Mouse (Mus musculus) cerebellum, postnatal 10 days (tissue): ENCODE results near the gene Cavin3.
"Not testable (repeated sequence)": the region's sequence is repeated elsewhere in the genome, so short reads cannot be mapped to it uniquely, and the experiment has no call there.

Experiments used
- DNase-seq, 2 experiments: peaks; one replicate each; pipeline ENCODE4 v3.0.0; 2021; ENCODE audit warnings: mixed read lengths in 2 of 2

Gene Cavin3

GRCm38 (mm10) chr7:105480081-105480480 lies 2.0 kb downstream of the Cavin3 start:
- DNase-seq: no peak

GRCm38 (mm10) chr7:105479232-105479631 lies 2.9 kb downstream of the Cavin3 start:
- DNase-seq: no peak

GRCm38 (mm10) chr7:105478344-105478743 lies 3.8 kb downstream of the Cavin3 start:
- no peak for DNase-seq

GRCm38 (mm10) chr7:105477841-105478240 lies 4.3 kb downstream of the Cavin3 start:
- peak; percentile 62 to 72 for DNase-seq

- no peak for DNase-seq
Measured at GRCm38 (mm10) chr7:105477433-105477700, 4.7 kb downstream of the Cavin3 start.

- no peak for DNase-seq
Measured at GRCm38 (mm10) chr7:105476683-105477432, 5.2 kb downstream of the Cavin3 start.

- no peak for DNase-seq
Measured at GRCm38 (mm10) chr7:105475396-105475949, 6.6 kb downstream of the Cavin3 start.

- DNase-seq: no peak
Measured at GRCm38 (mm10) chr7:105474771-105475315, 7.3 kb downstream of the Cavin3 start.

- DNase-seq: peak; percentile 32 to 40
Measured at GRCm38 (mm10) chr7:105472607-105473006, 9.5 kb downstream of the Cavin3 start.

GRCm38 (mm10) chr7:105465505-105465904 lies 16.6 kb downstream of the Cavin3 start:
- not testable (repeated sequence) for DNase-seq

- no peak for DNase-seq
Measured at GRCm38 (mm10) chr7:105458546-105458945, 23.6 kb downstream of the Cavin3 start.

GRCm38 (mm10) chr7:105453345-105453744 lies 28.8 kb downstream of the Cavin3 start:
- DNase-seq: not testable (repeated sequence)

- no peak for DNase-seq
Measured at GRCm38 (mm10) chr7:105445076-105445475, 37.0 kb downstream of the Cavin3 start.

- DNase-seq: no peak
Measured at GRCm38 (mm10) chr7:105441426-105441825, 40.7 kb downstream of the Cavin3 start.

- DNase-seq: no peak
Measured at GRCm38 (mm10) chr7:105437979-105438772, 43.9 kb downstream of the Cavin3 start.

- peak in 1 of 2 experiments; percentile 5 for DNase-seq
Measured at GRCm38 (mm10) chr7:105434798-105435197, 47.3 kb downstream of the Cavin3 start.

- no peak for DNase-seq
Measured at GRCm38 (mm10) chr7:105433859-105434258, 48.2 kb downstream of the Cavin3 start.

GRCm38 (mm10) chr7:105432058-105432457 lies 50.0 kb downstream of the Cavin3 start:
- no peak for DNase-seq
